Mouse (Mus musculus) left cerebral cortex, adult 9 months (tissue): ENCODE measurements around the gene Wdr64.

Source experiments
- DNase-seq, 2 experiments: peaks; one replicate each; pipeline ENCODE4 v3.0.0; 2022; ENCODE audit warnings: low spot score in 2 of 2

Wdr64 gene

GRCm38 (mm10) chr1:175698293-175698692, at the start of gene Wdr64:
Gene Wdr64 (plus strand): TSS chr1:175698593.
- no peak for DNase-seq

- DNase-seq, result no peak
These were observed 49.8 kb upstream of the Wdr64 start for GRCm38 (mm10) chr1:175648615-175649014.

GRCm38 (mm10) chr1:175659900-175660299, 38.5 kb upstream of the Wdr64 start:
- DNase-seq, result no peak

GRCm38 (mm10) chr1:175668666-175669405, 29.6 kb upstream of the Wdr64 start:
- peak in 1 of 2 experiments; percentile 44 for DNase-seq

GRCm38 (mm10) chr1:175669456-175669855, 28.9 kb upstream of the Wdr64 start:
- DNase-seq, result no peak

GRCm38 (mm10) chr1:175670042-175670441, 28.4 kb upstream of the Wdr64 start:
- no peak for DNase-seq

- DNase-seq, result no peak
These were observed 26.8 kb upstream of the Wdr64 start for GRCm38 (mm10) chr1:175671626-175672025.

GRCm38 (mm10) chr1:175673563-175674325, 24.6 kb upstream of the Wdr64 start:
- no peak for DNase-seq

- no peak for DNase-seq
These were observed 23.3 kb upstream of the Wdr64 start for GRCm38 (mm10) chr1:175675116-175675515.

GRCm38 (mm10) chr1:175677459-175677858, 20.9 kb upstream of the Wdr64 start:
- no peak for DNase-seq

- DNase-seq, result no peak
These were observed 17.4 kb upstream of the Wdr64 start for GRCm38 (mm10) chr1:175680995-175681394.

- DNase-seq, result no peak
These were observed 6.6 kb upstream of the Wdr64 start for GRCm38 (mm10) chr1:175691686-175692245.

GRCm38 (mm10) chr1:175692246-175692996, 6.0 kb upstream of the Wdr64 start, which contains the start of the genes Opn3 and Chml:
Gene Opn3 (minus strand): TSS chr1:175692776.
Gene Chml (minus strand): TSS chr1:175692901.
- peak; percentile 97 for DNase-seq

GRCm38 (mm10) chr1:175692997-175693361, 5.4 kb upstream of the Wdr64 start:
- DNase-seq, result no peak

- peak in 1 of 2 experiments; percentile 11 for DNase-seq
These were observed 4.9 kb upstream of the Wdr64 start for GRCm38 (mm10) chr1:175693429-175693960.

- no peak for DNase-seq
These were observed 982 bp downstream of the Wdr64 start for GRCm38 (mm10) chr1:175699375-175699774.

- no peak for DNase-seq
These were observed 1.4 kb downstream of the Wdr64 start for GRCm38 (mm10) chr1:175699796-175700195.

- no peak for DNase-seq
These were observed 2.8 kb downstream of the Wdr64 start for GRCm38 (mm10) chr1:175701145-175701544.

GRCm38 (mm10) chr1:175707599-175707998, 9.2 kb downstream of the Wdr64 start:
- no peak for DNase-seq

- DNase-seq, result no peak
These were observed 9.6 kb downstream of the Wdr64 start for GRCm38 (mm10) chr1:175708013-175708412.

GRCm38 (mm10) chr1:175712338-175712909, 14.0 kb downstream of the Wdr64 start:
- DNase-seq, result no peak
